Mouse (Mus musculus) layer of hippocampus, postnatal 10 days (tissue): Measurements from ENCODE around the gene Smco2. TPM values are rescaled to one million over a fixed set of nuclear protein-coding genes. Genes with fewer than 3 reads are reported as not detected.

Experiments used
- DNase-seq, 2 experiments: peaks; one replicate each; pipeline ENCODE4 v3.0.0; 2021; ENCODE audit warnings: low spot score in 2 of 2
- long read RNA-seq: library from polyadenylated mRNA; stranded (forward); transcript quantifications from one replicate; pipeline ENCODE4 v2.0.0, GENCODE M21; 2023
- total RNA-seq, 2 experiments: library from RNA; stranded (reverse); gene quantifications; 2 replicates each; pipeline ENCODE4 v1.2.3; 2021

The Smco2 gene
- total RNA-seq = not detected
- long read RNA-seq = 0 reads

DNA sequence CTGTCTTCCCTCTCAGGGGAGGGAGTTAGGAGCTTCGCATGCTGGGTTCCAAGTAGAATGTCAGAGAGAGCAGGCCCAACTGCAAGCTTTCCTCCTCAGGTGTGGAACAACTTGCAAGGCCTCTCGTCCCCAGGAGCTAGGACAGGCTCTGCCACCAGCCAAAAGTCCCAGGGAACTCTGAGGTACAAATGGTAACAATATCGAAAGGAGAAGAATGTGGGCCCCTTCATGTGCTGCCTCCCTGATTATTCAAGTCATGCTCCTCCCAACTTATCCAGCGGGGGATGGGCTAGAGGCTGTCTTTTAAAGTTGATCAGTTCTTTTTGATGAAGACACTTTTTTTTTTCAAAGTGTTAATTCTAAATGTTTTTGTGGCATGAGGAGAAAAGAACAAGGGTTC is at the start of gene Smco2:
TSS of gene Smco2 (plus strand) at position 55 of the 400 bp plus-strand sequence.
- no peak for DNase-seq

DNA sequence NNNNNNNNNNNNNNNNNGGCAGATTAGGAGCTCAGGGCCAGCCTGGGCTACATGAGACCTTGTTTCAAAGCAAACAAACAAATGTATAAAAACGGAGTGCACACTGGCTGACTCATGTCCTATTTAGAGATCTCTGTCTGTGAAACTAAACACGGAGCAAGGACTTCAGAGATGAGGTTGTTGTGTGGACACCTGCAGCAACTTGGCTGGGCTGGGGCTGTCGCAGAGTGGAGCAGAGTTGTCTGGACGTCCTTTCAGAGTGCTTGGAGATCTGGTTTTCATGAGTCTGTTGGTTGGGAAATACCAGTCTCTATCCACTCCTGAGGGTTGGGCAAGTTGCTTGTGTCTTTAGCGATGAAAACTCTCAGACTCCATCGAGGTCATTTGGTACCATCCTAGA is 39.9 kb upstream of the Smco2 start:
- DNase-seq = no peak

DNA sequence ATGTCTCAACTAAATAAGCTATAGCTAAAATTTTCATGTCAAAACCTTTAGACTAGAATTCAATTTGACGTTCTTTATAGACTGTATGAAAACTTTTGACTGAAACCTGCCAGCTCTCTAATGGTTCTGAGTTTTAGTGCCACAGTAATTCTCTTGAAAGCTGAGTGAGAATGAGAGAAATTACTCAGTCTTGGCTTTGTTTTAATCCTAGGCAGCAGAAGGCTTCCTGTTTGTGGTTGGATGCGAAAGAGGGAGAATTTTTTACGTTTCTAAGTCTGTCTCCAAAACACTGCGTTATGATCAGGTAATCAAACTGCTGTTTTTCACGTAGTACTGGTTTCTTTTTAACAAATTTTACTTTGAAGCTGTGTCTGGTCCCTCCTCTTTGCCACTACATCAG is 36.9 kb upstream of the Smco2 start:
- no peak for DNase-seq

GRCm38 (mm10) chr6:146820177-146820965 is 29.5 kb upstream of the Smco2 start:
- DNase-seq = no peak

GRCm38 (mm10) chr6:146821958-146822357 is 27.9 kb upstream of the Smco2 start:
- no peak for DNase-seq

- peak; percentile 72 to 77 for DNase-seq
Observed at GRCm38 (mm10) chr6:146824727-146825486, 25.0 kb upstream of the Smco2 start.

DNA sequence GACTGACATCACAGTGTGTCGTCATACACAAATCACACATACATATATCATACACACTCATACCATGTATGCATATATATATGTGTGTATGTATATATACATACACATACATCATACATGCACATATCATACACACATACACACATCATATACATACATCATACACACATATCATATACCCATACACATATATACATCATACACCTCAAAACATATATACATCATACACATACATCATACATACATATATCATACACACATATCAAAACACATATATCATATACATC is 24.5 kb upstream of the Smco2 start:
- no peak for DNase-seq

DNA sequence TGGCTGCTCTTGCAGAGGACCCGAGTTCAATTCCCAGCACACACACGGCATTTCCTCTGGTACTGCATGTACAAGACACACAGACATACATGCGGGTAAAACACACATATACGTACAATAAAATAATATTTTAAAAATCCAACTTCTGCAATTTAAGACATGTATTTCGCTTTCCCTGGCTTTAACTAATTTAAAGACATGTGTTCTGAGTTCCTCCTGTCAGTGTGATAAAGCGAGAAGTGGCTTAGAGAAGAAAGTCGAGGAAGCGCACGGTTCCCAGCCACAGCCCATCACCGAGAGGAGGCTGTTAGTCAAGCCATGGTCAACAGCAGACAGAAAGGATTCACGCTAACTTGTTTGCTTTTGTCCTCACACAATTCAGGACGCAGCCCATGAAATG is 18.6 kb upstream of the Smco2 start:
- no peak for DNase-seq

DNA sequence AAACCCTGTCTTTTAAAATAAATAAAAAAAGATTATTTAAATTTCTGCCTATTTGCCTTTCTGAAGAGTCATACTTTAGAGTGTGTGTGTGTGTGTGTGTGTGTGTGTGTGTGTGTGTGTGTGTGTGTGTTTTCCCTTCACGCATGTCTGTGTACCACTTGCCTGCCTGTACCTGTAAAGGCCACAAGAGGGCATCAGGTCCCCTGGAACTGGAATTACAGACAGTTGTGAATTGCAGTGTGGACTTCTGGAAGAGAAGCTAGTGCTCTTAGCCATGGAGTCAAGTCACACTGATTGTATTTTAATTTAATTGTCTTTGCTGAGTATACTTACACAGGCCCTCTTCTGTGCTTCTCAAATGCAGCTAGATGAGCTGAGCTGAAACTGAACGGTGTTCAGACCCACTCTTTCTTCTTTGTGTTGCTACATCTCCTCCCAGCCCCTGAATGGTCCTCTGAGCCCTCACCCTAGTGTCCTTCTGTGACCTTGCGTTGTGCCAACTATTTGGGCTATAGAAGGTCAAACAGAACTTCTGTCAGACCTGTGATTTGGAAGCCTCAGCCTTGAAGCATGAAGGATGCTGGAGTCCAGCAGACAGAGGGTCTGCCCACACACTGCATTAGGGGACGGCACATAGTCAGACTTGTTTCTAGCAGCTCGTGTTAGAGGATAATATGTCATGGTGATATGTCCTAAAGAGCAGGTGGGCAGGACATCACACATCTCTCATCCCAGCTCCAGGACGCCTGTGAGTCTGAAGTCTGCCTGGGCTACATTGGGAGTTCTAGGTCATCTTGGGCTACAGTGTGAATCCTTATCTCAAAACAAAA is 16.2 kb upstream of the Smco2 start:
- peak; percentile 48 to 57 for DNase-seq

GRCm38 (mm10) chr6:146834342-146834741 is 15.6 kb upstream of the Smco2 start:
- no peak for DNase-seq

GRCm38 (mm10) chr6:146835784-146836183 is 14.1 kb upstream of the Smco2 start:
- DNase-seq = no peak

- DNase-seq = no peak
Observed at GRCm38 (mm10) chr6:146837316-146837715, 12.6 kb upstream of the Smco2 start.

- no peak for DNase-seq
Observed at GRCm38 (mm10) chr6:146838366-146838765, 11.5 kb upstream of the Smco2 start.

DNA sequence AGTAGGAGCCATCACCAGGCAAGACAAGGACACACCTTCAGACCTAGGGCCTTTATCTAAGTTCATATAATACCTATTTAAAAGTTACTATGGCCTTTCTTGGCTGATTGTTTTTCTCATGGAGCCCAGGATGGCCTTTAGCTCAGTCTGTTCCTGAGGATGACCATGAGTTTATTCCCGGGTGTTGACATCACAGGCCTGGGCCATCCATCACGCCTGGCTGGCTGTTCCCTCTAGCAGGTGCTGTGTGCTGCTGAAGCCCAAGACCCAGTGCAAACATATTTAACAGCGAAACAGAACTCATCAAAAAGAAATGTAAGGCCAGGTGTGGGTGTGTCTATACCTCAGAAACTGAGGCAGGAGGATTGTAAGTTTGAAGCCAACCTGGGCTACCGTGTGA is 11.0 kb upstream of the Smco2 start:
- DNase-seq = no peak

DNA sequence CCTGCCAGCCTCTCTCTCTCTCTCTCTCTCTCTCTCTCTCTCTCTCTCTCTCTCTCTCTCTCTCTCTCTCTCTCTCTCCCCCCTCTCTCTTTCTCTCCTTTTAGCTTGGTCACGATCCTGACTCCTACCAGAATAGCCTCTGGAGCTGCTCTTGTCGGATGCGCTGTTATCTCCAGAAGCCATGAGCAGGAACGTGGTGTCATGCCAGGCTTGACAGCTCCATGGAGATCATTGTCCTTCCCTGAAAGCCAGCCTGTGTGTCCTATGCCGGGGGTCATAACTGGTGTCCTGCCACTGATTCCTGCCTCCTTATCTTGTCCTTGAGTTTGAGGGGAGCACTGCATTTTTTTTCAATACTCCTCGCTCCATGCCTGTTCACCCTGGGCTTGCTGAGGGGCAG is 5.0 kb upstream of the Smco2 start:
- DNase-seq = no peak

- DNase-seq = no peak
Observed at GRCm38 (mm10) chr6:146845347-146845746, 4.6 kb upstream of the Smco2 start.

DNA sequence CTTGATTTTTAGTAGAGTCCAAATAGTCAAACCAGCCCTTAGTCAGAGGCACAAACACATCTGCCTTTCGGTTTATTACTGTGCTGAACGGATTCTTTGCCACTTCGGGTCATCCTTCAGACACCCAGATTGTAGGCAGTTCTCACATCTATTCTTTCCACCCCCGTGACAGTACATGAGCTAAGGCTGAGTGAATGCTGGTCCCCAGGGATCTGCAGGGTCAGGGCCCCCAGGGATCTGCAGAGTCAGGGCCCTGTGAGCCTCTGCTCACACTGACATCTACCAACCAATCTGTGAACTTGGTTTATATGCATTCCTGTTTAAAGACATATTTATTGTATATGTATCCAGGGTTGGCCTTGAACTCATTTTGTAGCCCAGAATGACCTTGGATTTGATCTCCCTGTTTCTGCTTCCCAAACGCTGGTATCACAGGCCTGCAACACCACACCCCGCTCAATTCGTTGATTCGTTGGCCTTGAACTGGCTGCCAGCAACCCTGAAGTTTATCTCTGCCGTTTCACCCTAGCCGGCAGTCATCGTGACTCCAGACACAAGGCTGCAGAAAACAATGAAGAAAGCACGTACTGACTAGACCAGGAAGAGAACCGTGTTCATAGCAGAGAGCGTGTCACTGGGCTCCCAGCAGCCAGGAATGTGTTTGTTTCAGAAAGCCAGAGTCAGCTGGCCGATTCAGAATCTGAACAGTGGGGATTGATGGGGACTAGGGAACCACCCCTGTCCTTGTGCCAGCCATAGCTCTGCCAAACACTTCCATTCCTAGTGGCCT is 3.7 kb upstream of the Smco2 start:
- DNase-seq = peak; percentile 28 to 36

- no peak for DNase-seq
Observed at GRCm38 (mm10) chr6:146847402-146847801, 2.5 kb upstream of the Smco2 start.

DNA sequence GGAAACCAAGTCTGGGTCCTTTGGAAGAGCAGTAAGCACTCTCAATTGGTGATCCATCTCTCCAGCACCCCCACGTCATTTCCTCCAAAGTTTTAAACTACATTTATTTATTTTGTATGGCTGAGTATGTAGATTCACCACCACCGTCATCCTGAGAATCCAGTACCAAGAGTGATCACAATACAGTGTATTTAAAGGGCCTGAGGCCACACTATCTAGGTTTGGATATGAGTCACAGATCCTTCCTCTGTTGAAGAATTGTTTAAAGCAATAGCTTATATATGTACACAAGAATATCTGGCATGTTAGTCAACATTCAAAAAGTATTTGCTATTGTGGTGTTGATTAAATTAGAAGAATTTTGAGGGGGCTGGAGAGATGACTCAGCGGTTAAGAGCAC is 1.6 kb upstream of the Smco2 start:
- DNase-seq = no peak

DNA sequence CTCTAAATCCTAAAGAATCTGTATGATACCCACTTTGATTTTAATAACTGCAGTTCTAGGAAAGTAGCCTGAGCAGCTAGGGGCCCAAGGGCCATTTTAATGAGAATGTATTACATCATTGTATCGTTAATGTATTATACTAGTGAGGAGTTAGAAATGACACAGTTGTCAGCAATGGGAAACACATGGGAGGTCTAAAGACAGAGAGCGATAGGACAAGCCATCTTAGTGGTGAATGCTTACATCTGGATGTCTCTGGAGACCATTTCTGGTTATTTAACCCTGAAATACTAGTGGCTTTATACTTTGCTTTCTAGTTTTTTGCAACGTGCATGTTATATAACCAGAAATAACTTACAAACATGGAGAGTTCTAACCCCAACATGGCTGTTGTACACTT is 2.0 kb downstream of the Smco2 start:
- no peak for DNase-seq

DNA sequence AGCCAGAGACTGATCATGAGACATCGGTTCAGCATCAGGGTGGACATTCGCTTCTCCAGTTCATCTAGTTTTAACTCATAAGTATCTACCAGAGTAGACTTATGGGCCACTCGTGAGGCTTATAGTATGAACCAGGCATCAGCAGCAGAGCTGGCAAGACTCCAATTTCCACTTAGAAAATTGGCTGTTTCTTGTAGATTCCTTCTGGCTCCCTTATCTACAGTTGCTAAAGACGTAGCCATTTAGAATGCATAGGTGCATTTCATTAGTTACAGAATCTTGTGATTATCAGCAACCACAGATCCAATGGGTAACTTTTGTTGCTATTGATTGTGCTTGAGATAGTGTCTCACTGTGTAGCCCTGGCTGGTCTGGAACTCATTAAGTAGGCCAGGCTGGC is 2.8 kb downstream of the Smco2 start:
- DNase-seq = no peak
